Comparison of ENCODE assay signal across 33 mouse cellular contexts in genomic region chr6:85459621-85460020, GRCm38 (mm10). TPM values are rescaled to one million over a fixed set of nuclear protein-coding genes. Genes with fewer than 3 reads are reported as not detected.
DNase-seq lines count a peak whose midpoint lies in the region; ATAC-seq and TF ChIP-seq lines count a peak whose summit lies in the region.
"Had no signal": no experiment of that assay in that cellular context is flagged by ENCODE, and none has a peak within 500 bp of the region (broad histone marks: within the 10 kb centered on the region; RNA-seq: fewer than 3 reads in every experiment).

No protein-coding gene starts in this region.

- 0 out of 2 replicates have a peak, but pooled peaks cover 5% of the 10 kb centered on the region for H3K4me1 ChIP-seq in hindbrain, postnatal 0 days (ENCODE audit: insufficient read depth, low read length)
- peaks cover 40% of the 10 kb centered on the region for H3K4me1 ChIP-seq in hindbrain, embryonic 13.5 days (replicated peaks)
- peaks cover 11% of the 10 kb centered on the region for H3K4me1 ChIP-seq in liver, adult 2 months (ENCODE audit: control insufficient read depth, insufficient read depth, low read length)
- peaks cover 24% of the 10 kb centered on the region for H3K4me1 ChIP-seq in liver, postnatal 0 days (ENCODE audit: insufficient read depth)

- no peak for TF ChIP-seq POLR2A in liver, adult 2 months (IDR thresholded peaks at IDR 0.05; ENCODE audit: extremely low read depth, insufficient read depth, low read length)

- no peak for DNase-seq in hindbrain, postnatal 0 days (ENCODE audit: low spot score)
- peak; percentile 19 for DNase-seq in liver, adult 2 months (ENCODE audit: extremely low read depth, low read depth, low spot score)
- no peak for DNase-seq in liver, postnatal 0 days
- peak; percentile 36 for DNase-seq in NIH3T3 (ENCODE audit: low read depth)
- DNase-seq in cerebellum, postnatal 14 days = no peak
- DNase-seq: adrenal gland, adult 8-10 months; adrenal gland, postnatal 25 days; cerebellum, adult 11-12 months; cerebellum, adult 8-10 months; cerebellum, postnatal 10 days; gastrocnemius, postnatal 10 days; gastrocnemius, postnatal 36 days; heart, postnatal 36 days had no signal

- peaks cover 46% of the 10 kb centered on the region for H3K36me3 ChIP-seq in hindbrain, postnatal 0 days (ENCODE audit: insufficient read depth, low read length)
- peaks cover 57% of the 10 kb centered on the region for H3K36me3 ChIP-seq in hindbrain, embryonic 13.5 days
- peaks cover 42% of the 10 kb centered on the region for H3K36me3 ChIP-seq in liver, adult 2 months (ENCODE audit: control insufficient read depth, insufficient read depth, low read length)
- peaks cover 47% of the 10 kb centered on the region for H3K36me3 ChIP-seq in liver, postnatal 0 days (replicated peaks; ENCODE audit: insufficient read depth, low read length)

- 87% methylated on average over 2 of the region's 2 CpGs for WGBS in hindbrain, postnatal 0 days
- 95% methylated on average over 2 of the region's 2 CpGs for WGBS in hindbrain, embryonic 13.5 days
- 68% methylated on average over 2 of the region's 2 CpGs for WGBS in liver, adult 2 months
- WGBS in liver, postnatal 0 days (ENCODE audit: insufficient replicate concordance) = 78% methylated on average over 2 of the region's 2 CpGs

- no peak overlapping the region for H3K27ac ChIP-seq in hindbrain, postnatal 0 days
- H3K27ac ChIP-seq in hindbrain, embryonic 13.5 days = no peak overlapping the region
- H3K27ac ChIP-seq in liver, adult 2 months (replicated peaks; ENCODE audit: insufficient read depth, low read depth, low read length) = no peak overlapping the region
- H3K27ac ChIP-seq in liver, postnatal 0 days (ENCODE audit: low read depth) = no peak overlapping the region
- H3K27ac ChIP-seq: forebrain, embryonic 10.5 days; forebrain, embryonic 13.5 days; hindbrain, embryonic 10.5 days; hindbrain, embryonic 14.5 days had no signal

- ATAC-seq in hindbrain, postnatal 0 days = no peak
- ATAC-seq in hindbrain, embryonic 13.5 days (ENCODE audit: low FRiP score) = no peak
- no peak for ATAC-seq in liver, postnatal 0 days
- ATAC-seq: activated CD4-positive, CD25-positive, alpha-beta regulatory T cell, adult 4 months; CD4-positive, CD25-positive, alpha-beta regulatory T cell, adult 4 months; forebrain, embryonic 13.5 days; forebrain, embryonic 16.5 days had no signal

- no peaks in the 10 kb centered on the region for H3K9me3 ChIP-seq in hindbrain, postnatal 0 days (ENCODE audit: low read length)
- H3K9me3 ChIP-seq in hindbrain, embryonic 13.5 days = no peaks in the 10 kb centered on the region
- H3K9me3 ChIP-seq in liver, postnatal 0 days (ENCODE audit: low read length) = no peaks in the 10 kb centered on the region
- H3K9me3 ChIP-seq: forebrain, embryonic 10.5 days; forebrain, embryonic 13.5 days; hindbrain, embryonic 10.5 days had no signal

- TF ChIP-seq EP300 in liver, postnatal 0 days (IDR thresholded peaks at IDR 0.05; ENCODE audit: low read depth) = no peak

- no peak overlapping the region for H3K4me2 ChIP-seq in hindbrain, postnatal 0 days (ENCODE audit: low read depth, low read length)
- H3K4me2 ChIP-seq in hindbrain, embryonic 13.5 days = no peak overlapping the region
- H3K4me2 ChIP-seq in liver, postnatal 0 days (ENCODE audit: low read depth, low read length) = no peak overlapping the region
- H3K4me2 ChIP-seq: forebrain, embryonic 13.5 days; heart, embryonic 11.5 days; hindbrain, embryonic 14.5 days had no signal

- no peaks in the 10 kb centered on the region for H3K27me3 ChIP-seq in hindbrain, postnatal 0 days (ENCODE audit: insufficient read depth, low read length)
- no peaks in the 10 kb centered on the region for H3K27me3 ChIP-seq in hindbrain, embryonic 13.5 days
- H3K27me3 ChIP-seq in liver, adult 2 months (ENCODE audit: control insufficient read depth, insufficient read depth, low read length) = no peaks in the 10 kb centered on the region
- H3K27me3 ChIP-seq in liver, postnatal 0 days (ENCODE audit: insufficient read depth, low read length) = no peaks in the 10 kb centered on the region
- H3K27me3 ChIP-seq: forebrain, embryonic 13.5 days had no signal

- TF ChIP-seq CTCF in hindbrain, postnatal 0 days (IDR thresholded peaks at IDR 0.05; ENCODE audit: low read depth) = 0 out of 2 replicates have a peak, but pooled peaks have one; percentile 16
- TF ChIP-seq CTCF in liver, adult 2 months (IDR thresholded peaks at IDR 0.05; ENCODE audit: low read depth, low read length) = no peak
- no peak for TF ChIP-seq CTCF in liver, postnatal 0 days (IDR thresholded peaks at IDR 0.05; ENCODE audit: low read depth)

- H3K79me2 ChIP-seq in liver, adult 2 months (ENCODE audit: control insufficient read depth, insufficient read depth, low read length) = peaks cover 14% of the 10 kb centered on the region

- no peak overlapping the region for H3K4me3 ChIP-seq in hindbrain, postnatal 0 days (ENCODE audit: low read length)
- no peak overlapping the region for H3K4me3 ChIP-seq in hindbrain, embryonic 13.5 days
- H3K4me3 ChIP-seq in liver, adult 2 months (ENCODE audit: insufficient read depth, low read depth, low read length) = no peak overlapping the region
- H3K4me3 ChIP-seq in liver, postnatal 0 days (ENCODE audit: low read depth, low read length) = no peak overlapping the region
- H3K4me3 ChIP-seq: forebrain, embryonic 10.5 days; forebrain, embryonic 13.5 days; hindbrain, embryonic 10.5 days had no signal

- H3K9ac ChIP-seq in hindbrain, postnatal 0 days (replicated peaks; ENCODE audit: low read length) = no peak overlapping the region
- no peak overlapping the region for H3K9ac ChIP-seq in hindbrain, embryonic 13.5 days
- H3K9ac ChIP-seq in liver, adult 2 months (ENCODE audit: low read depth, low read length) = no peak overlapping the region
- no peak overlapping the region for H3K9ac ChIP-seq in liver, postnatal 0 days (replicated peaks)
- H3K9ac ChIP-seq: hindbrain, embryonic 14.5 days had no signal

RNA-seq across cellular contexts. Expression of gene Pradc1, which starts 7.9 kb away (rescaled TPM):
- total RNA-seq in hindbrain, postnatal 0 days (2014; rRNA removed) = 21.1 and 24.7 TPM in 2 replicates
- 31.5 and 35.2 TPM in 2 replicates for polyA plus RNA-seq in hindbrain, postnatal 0 days (2015; fragmentation: Nextera tagmentation; extraction: Ambion mirVana)
- 20.2 and 22.7 TPM in 2 replicates for polyA plus RNA-seq in hindbrain, embryonic 13.5 days (2015; fragmentation: Nextera tagmentation; extraction: Ambion mirVana)
- total RNA-seq in liver, adult 2 months (2014; rRNA removed) = 6.3 and 8.7 TPM in 2 replicates
- polyA plus RNA-seq in liver, adult 2 months (2012; rRNA removed) = 19.7 and 20.3 TPM in 2 replicates
- polyA plus RNA-seq in liver, postnatal 0 days (2015; fragmentation: Nextera tagmentation; extraction: Ambion mirVana) = 16.6 and 17.2 TPM in 2 replicates

RNA-seq across cellular contexts. Expression of gene Cct7, which starts 8.3 kb away (rescaled TPM):
- 169 and 174 TPM in 2 replicates for total RNA-seq in hindbrain, postnatal 0 days (2014; rRNA removed)
- 463 and 487 TPM in 2 replicates for polyA plus RNA-seq in hindbrain, postnatal 0 days (2015; fragmentation: Nextera tagmentation; extraction: Ambion mirVana)
- 601 and 603 TPM in 2 replicates for polyA plus RNA-seq in hindbrain, embryonic 13.5 days (2015; fragmentation: Nextera tagmentation; extraction: Ambion mirVana)
- 111 and 115 TPM in 2 replicates for total RNA-seq in liver, adult 2 months (2014; rRNA removed)
- polyA plus RNA-seq in liver, adult 2 months (2012; rRNA removed) = 69.2 and 76.2 TPM in 2 replicates
- polyA plus RNA-seq in liver, postnatal 0 days (2015; fragmentation: Nextera tagmentation; extraction: Ambion mirVana) = 146 and 157 TPM in 2 replicates

RNA-seq across cellular contexts. Expression of gene Smyd5, which starts 27.8 kb away (rescaled TPM):
- total RNA-seq in hindbrain, postnatal 0 days (2014; rRNA removed) = 68.0 and 69.1 TPM in 2 replicates
- polyA plus RNA-seq in hindbrain, postnatal 0 days (2015; fragmentation: Nextera tagmentation; extraction: Ambion mirVana) = 57.2 and 59.7 TPM in 2 replicates
- polyA plus RNA-seq in hindbrain, embryonic 13.5 days (2015; fragmentation: Nextera tagmentation; extraction: Ambion mirVana) = 58.4 and 59.0 TPM in 2 replicates
- total RNA-seq in liver, adult 2 months (2014; rRNA removed) = 6.1 and 7.2 TPM in 2 replicates
- polyA plus RNA-seq in liver, adult 2 months (2012; rRNA removed) = 11.3 and 16.2 TPM in 2 replicates
- 9.6 and 11.3 TPM in 2 replicates for polyA plus RNA-seq in liver, postnatal 0 days (2015; fragmentation: Nextera tagmentation; extraction: Ambion mirVana)

RNA-seq across cellular contexts. Expression of gene Noto, which starts 35.9 kb away (rescaled TPM):
- not detected in 2 replicates for total RNA-seq in hindbrain, postnatal 0 days (2014; rRNA removed)
- not detected in 2 replicates for polyA plus RNA-seq in hindbrain, postnatal 0 days (2015; fragmentation: Nextera tagmentation; extraction: Ambion mirVana)
- not detected in 2 replicates for polyA plus RNA-seq in hindbrain, embryonic 13.5 days (2015; fragmentation: Nextera tagmentation; extraction: Ambion mirVana)
- total RNA-seq in liver, adult 2 months (2014; rRNA removed) = not detected in 2 replicates
- polyA plus RNA-seq in liver, adult 2 months (2012; rRNA removed) = not detected in 2 replicates
- not detected in 2 replicates for polyA plus RNA-seq in liver, postnatal 0 days (2015; fragmentation: Nextera tagmentation; extraction: Ambion mirVana)
- total RNA-seq: adrenal gland, adult 8-10 months; adrenal gland, postnatal 25 days; gastrocnemius, adult 18-20 months; gastrocnemius, postnatal 10 days; gastrocnemius, postnatal 36 days; granulocyte monocyte progenitor cell, adult 5-6 weeks; heart, adult 8-10 months; heart, postnatal 36 days; MEL had no signal
- polyA plus RNA-seq: activated CD4-positive, CD25-positive, alpha-beta regulatory T cell, adult 4 months; brain, embryonic 14.5 days; C2C12; CD4-positive, CD25-positive, alpha-beta regulatory T cell, adult 4 months; embryonic facial prominence, embryonic 11.5 days; embryonic facial prominence, embryonic 14.5 days; forebrain, embryonic 10.5 days; forebrain, embryonic 13.5 days; forebrain, embryonic 16.5 days; heart, embryonic 11.5 days; heart, embryonic 14.5 days; heart, postnatal 0 days; hindbrain, embryonic 10.5 days; hindbrain, embryonic 14.5 days; intestine, embryonic 14.5 days had no signal

RNA-seq across cellular contexts. Expression of gene Fbxo41, which starts 43.2 kb away (rescaled TPM):
- total RNA-seq in hindbrain, postnatal 0 days (2014; rRNA removed) = 60.1 and 62.4 TPM in 2 replicates
- polyA plus RNA-seq in hindbrain, postnatal 0 days (2015; fragmentation: Nextera tagmentation; extraction: Ambion mirVana) = 10.5 TPM in 2 replicates
- 5.3 and 5.5 TPM in 2 replicates for polyA plus RNA-seq in hindbrain, embryonic 13.5 days (2015; fragmentation: Nextera tagmentation; extraction: Ambion mirVana)
- total RNA-seq in liver, adult 2 months (2014; rRNA removed) = not detected in 2 replicates
- polyA plus RNA-seq in liver, adult 2 months (2012; rRNA removed) = not detected in 2 replicates
- not detected in 2 replicates for polyA plus RNA-seq in liver, postnatal 0 days (2015; fragmentation: Nextera tagmentation; extraction: Ambion mirVana)
- total RNA-seq: gastrocnemius, adult 18-20 months; granulocyte monocyte progenitor cell, adult 5-6 weeks; heart, postnatal 36 days had no signal
- polyA plus RNA-seq: heart, embryonic 11.5 days; heart, embryonic 14.5 days; heart, postnatal 0 days had no signal

Comparison
In these comparisons a context has a peak if more than half of its experiments do, and no peak if none do; other contexts are left out.
1. DNase-seq: peak in liver, adult 2 months (single experiment) and NIH3T3 (single experiment); none in hindbrain, postnatal 0 days (single experiment), liver, postnatal 0 days (single experiment) and cerebellum, postnatal 14 days (0 of 2).